Mouse (Mus musculus): ENCODE measurements around the gene Prr7. TPM values are rescaled to one million over a fixed set of nuclear protein-coding genes. Genes with fewer than 3 reads are reported as not detected.
A peak's percentile ranks its signal among the peaks of the same experiment; 100 is the strongest.

Prr7 gene
- polyA plus RNA-seq, 1 experiment from 2014 or later = 6.7 TPM

DNA sequence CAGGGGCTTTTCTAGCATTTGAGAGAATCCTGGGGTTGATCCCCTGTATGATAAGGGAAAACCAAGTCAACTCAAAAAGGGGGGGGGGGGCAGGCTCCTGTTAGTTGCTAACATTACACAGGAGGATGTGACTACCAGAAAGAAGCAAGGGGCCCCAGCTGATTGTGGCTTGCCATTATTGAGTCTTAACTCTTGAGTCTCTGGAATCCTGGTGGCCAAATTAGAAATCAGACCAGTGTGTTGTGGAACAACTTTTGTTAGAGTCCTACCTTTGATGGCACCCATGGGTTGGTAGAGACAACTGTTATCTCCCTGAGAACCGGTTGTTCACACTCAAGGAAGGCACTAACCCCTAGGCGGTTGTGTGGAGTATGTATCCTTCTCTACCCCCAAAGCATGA lies 1.1 kb upstream of the Prr7 start:
- Histone ChIP-seq H3K4me1 (ENCODE audit: control insufficient read depth, insufficient read depth, low read length) (peaks cover 20% of the 10 kb centered on the region), H3K36me3 (ENCODE audit: control insufficient read depth, insufficient read depth, low read length) (peaks cover 41% of the 10 kb centered on the region), H3K4me2 (ENCODE audit: low read length) (peak overlapping the region; percentile 84; the same call in 1 of the 2 replicates), H3K4me3 (ENCODE audit: low read depth, low read length) (no peak overlapping the region), H3K9me3 (replicated peaks; ENCODE audit: control insufficient read depth, low read length) (no peaks in the 10 kb centered on the region), H3K9ac (ENCODE audit: low read length) (no peak overlapping the region), H3K27me3 (replicated peaks; ENCODE audit: control insufficient read depth, insufficient read depth, low read length) (no peaks in the 10 kb centered on the region), H3K27ac (ENCODE audit: low read depth, low read length) (no peak overlapping the region)
- ATAC-seq (no peak), DNase-seq (ENCODE audit: low spot score) (no peak)
- WGBS = 47% methylated on average over 2 of the region's 2 CpGs

DNA sequence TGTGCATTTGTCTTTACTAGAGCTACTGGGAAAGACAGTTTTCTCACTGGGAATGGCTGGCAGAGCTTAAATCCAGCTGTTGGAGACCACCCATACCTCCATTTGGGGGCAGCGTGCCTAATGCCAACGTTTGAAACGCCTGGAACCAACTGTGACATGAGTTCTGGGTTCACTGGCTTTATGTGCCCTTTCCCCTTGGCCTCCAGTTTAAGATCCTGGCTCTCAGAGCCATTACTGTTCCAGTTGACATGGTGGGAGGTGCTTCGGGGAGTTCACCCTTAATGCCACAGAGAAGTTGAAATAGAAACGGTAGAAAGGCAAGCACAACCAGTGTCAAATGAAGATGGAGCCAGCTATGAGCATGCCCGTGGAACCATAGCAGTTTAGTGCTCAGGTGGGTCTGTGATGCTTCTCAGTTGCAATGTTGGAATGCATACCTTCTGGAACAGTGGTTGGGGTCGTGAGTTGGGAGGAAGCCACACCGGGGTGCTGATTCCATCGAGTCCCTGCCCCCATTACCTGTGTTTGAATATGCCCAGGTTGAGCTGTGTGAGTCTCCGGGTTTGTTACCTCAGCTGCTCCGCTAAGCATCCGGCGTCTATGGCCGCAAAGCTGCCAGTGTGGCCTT lies 554 bp upstream of the Prr7 start:
- Histone ChIP-seq H3K9me3 (replicated peaks; ENCODE audit: control insufficient read depth, low read length) (no peaks in the 10 kb centered on the region), H3K4me1 (ENCODE audit: control insufficient read depth, insufficient read depth, low read length) (peaks cover 20% of the 10 kb centered on the region), H3K9ac (ENCODE audit: low read length) (peak overlapping the region; percentile 93), H3K27me3 (replicated peaks; ENCODE audit: control insufficient read depth, insufficient read depth, low read length) (no peaks in the 10 kb centered on the region), H3K27ac (ENCODE audit: low read depth, low read length) (peak overlapping the region; percentile 98), H3K4me2 (ENCODE audit: low read length) (peak overlapping the region; percentile 84), H3K4me3 (ENCODE audit: low read depth, low read length) (peak overlapping the region; percentile 68), H3K36me3 (ENCODE audit: control insufficient read depth, insufficient read depth, low read length) (peaks cover 35% of the 10 kb centered on the region)
- no peak; the same call in none of the 2 replicates for ATAC-seq
- no peak for DNase-seq (ENCODE audit: low spot score)
- 8% methylated on average over 14 of the region's 14 CpGs for WGBS

GRCm38 (mm10) chr13:55465184-55465583 lies 1.1 kb downstream of the Prr7 start:
- H3K4me1 ChIP-seq (ENCODE audit: control insufficient read depth, insufficient read depth, low read length) = peaks cover 33% of the 10 kb centered on the region
- peak overlapping the region; percentile 93 for H3K9ac ChIP-seq (ENCODE audit: low read length)
- no peak for DNase-seq (ENCODE audit: low spot score)
- no peaks in the 10 kb centered on the region for H3K27me3 ChIP-seq (replicated peaks; ENCODE audit: control insufficient read depth, insufficient read depth, low read length)
- WGBS = 10% methylated on average over 3 of the region's 3 CpGs
- H3K36me3 ChIP-seq (ENCODE audit: control insufficient read depth, insufficient read depth, low read length) = peaks cover 18% of the 10 kb centered on the region
- peak overlapping the region; percentile 98 for H3K27ac ChIP-seq (ENCODE audit: low read depth, low read length)
- no peaks in the 10 kb centered on the region for H3K9me3 ChIP-seq (replicated peaks; ENCODE audit: control insufficient read depth, low read length)
- peak; percentile 14; the same call in 1 of the 2 replicates for ATAC-seq
- peak overlapping the region; percentile 84 for H3K4me2 ChIP-seq (ENCODE audit: low read length)
- peak overlapping the region; percentile 68 for H3K4me3 ChIP-seq (ENCODE audit: low read depth, low read length)

- peak overlapping the region; percentile 84 for H3K4me2 ChIP-seq (ENCODE audit: low read length)
- peaks cover 12% of the 10 kb centered on the region for H3K36me3 ChIP-seq (ENCODE audit: control insufficient read depth, insufficient read depth, low read length)
- ATAC-seq (no peak), DNase-seq (ENCODE audit: low spot score) (no peak)
- peaks cover 41% of the 10 kb centered on the region for H3K4me1 ChIP-seq (ENCODE audit: control insufficient read depth, insufficient read depth, low read length)
- H3K27me3 ChIP-seq (replicated peaks; ENCODE audit: control insufficient read depth, insufficient read depth, low read length) = no peaks in the 10 kb centered on the region
- 70% methylated on average over 5 of the region's 5 CpGs for WGBS
- peak overlapping the region; percentile 93 for H3K9ac ChIP-seq (ENCODE audit: low read length)
- H3K27ac ChIP-seq (ENCODE audit: low read depth, low read length) = peak overlapping the region; percentile 98
- H3K4me3 ChIP-seq (ENCODE audit: low read depth, low read length) = peak overlapping the region; percentile 68
- H3K9me3 ChIP-seq (replicated peaks; ENCODE audit: control insufficient read depth, low read length) = no peaks in the 10 kb centered on the region
These were observed 1.9 kb downstream of the Prr7 start for GRCm38 (mm10) chr13:55465830-55466440.

DNA sequence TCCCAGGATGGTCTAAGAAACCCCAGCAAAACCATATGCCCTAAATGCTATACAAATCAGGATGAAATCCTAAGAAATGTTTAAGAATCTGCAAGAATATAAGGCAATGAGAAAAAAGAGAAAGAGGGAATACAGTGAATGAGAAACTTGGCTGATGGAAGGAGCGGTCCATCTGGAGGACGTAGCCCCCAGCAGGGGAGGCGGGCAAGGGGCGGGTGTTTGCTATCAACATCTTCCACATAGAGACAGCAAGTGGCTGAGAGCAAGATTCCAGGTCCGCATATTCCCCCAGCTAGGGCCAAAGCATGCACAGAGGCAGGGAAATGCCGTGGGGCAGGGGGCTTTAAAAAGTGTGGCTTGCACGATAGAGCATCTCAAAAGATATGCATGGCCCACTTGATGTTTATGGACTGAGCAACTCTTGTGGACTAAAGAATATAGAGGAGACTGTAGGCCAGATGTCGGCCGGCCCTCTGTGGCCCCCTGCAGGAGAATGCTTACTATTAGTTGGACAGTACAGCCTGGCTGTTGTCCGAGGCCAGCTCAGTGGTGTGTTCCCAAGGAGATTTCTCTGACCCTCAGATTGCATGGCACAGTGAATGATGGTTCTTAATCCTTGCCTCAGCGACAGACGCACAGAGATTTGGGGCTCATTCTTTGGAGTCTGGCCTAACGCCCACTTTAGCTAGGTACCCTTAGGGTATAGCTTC lies 4.9 kb downstream of the Prr7 start:
- Histone ChIP-seq H3K27ac (ENCODE audit: low read depth, low read length) (0 out of 2 replicates have a peak overlapping the region, but pooled peaks have one; percentile 92), H3K9me3 (replicated peaks; ENCODE audit: control insufficient read depth, low read length) (no peaks in the 10 kb centered on the region), H3K4me1 (ENCODE audit: control insufficient read depth, insufficient read depth, low read length) (peaks cover 49% of the 10 kb centered on the region), H3K4me3 (ENCODE audit: low read depth, low read length) (no peak overlapping the region), H3K36me3 (ENCODE audit: control insufficient read depth, insufficient read depth, low read length) (peaks cover 12% of the 10 kb centered on the region), H3K27me3 (replicated peaks; ENCODE audit: control insufficient read depth, insufficient read depth, low read length) (no peaks in the 10 kb centered on the region), H3K9ac (ENCODE audit: low read length) (no peak overlapping the region), H3K4me2 (ENCODE audit: low read length) (no peak overlapping the region)
- no peak for ATAC-seq
- peak; percentile 46 for DNase-seq (ENCODE audit: low spot score)
- WGBS = 26% methylated on average over 13 of the region's 13 CpGs

DNA sequence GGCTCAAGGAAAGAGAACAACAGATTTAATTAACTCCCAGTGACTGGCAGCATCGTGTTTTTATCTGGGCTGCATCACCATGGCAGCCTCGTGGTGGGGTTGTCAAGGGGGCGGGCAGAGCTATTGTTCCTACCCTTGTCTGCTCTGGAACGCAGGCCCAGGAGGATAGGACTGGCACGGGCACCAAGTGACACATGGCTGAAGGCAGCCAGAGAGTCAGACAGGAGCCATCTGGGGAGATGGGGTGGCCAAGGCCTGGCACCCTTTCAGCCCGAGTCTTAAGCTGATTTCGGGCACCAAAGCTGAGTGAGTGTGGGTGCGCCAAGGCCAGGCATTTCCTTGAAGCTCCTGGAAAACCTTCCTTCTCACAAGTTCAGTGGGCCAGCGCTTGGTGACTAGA lies 6.3 kb downstream of the Prr7 start:
- Histone ChIP-seq H3K9ac (ENCODE audit: low read length) (peak overlapping the region; percentile 87), H3K27me3 (replicated peaks; ENCODE audit: control insufficient read depth, insufficient read depth, low read length) (no peaks in the 10 kb centered on the region), H3K4me2 (ENCODE audit: low read length) (peak overlapping the region; percentile 100), H3K27ac (ENCODE audit: low read depth, low read length) (peak overlapping the region; percentile 92), H3K4me3 (ENCODE audit: low read depth, low read length) (no peak overlapping the region), H3K9me3 (replicated peaks; ENCODE audit: control insufficient read depth, low read length) (no peaks in the 10 kb centered on the region), H3K36me3 (ENCODE audit: control insufficient read depth, insufficient read depth, low read length) (peaks cover 25% of the 10 kb centered on the region), H3K4me1 (ENCODE audit: control insufficient read depth, insufficient read depth, low read length) (peaks cover 59% of the 10 kb centered on the region)
- ATAC-seq (0 out of 2 replicates have a peak, but pooled peaks have one; percentile 5), DNase-seq (ENCODE audit: low spot score) (peak; percentile 76)
- 19% methylated on average over 9 of the region's 9 CpGs for WGBS

- Histone ChIP-seq H3K9ac (ENCODE audit: low read length) (peak overlapping the region; percentile 87), H3K27ac (ENCODE audit: low read depth, low read length) (peak overlapping the region; percentile 92), H3K4me2 (ENCODE audit: low read length) (peak overlapping the region; percentile 100), H3K4me3 (ENCODE audit: low read depth, low read length) (peak overlapping the region; percentile 48), H3K36me3 (ENCODE audit: control insufficient read depth, insufficient read depth, low read length) (peaks cover 34% of the 10 kb centered on the region), H3K4me1 (ENCODE audit: control insufficient read depth, insufficient read depth, low read length) (peaks cover 51% of the 10 kb centered on the region), H3K27me3 (replicated peaks; ENCODE audit: control insufficient read depth, insufficient read depth, low read length) (no peaks in the 10 kb centered on the region), H3K9me3 (replicated peaks; ENCODE audit: control insufficient read depth, low read length) (no peaks in the 10 kb centered on the region)
- WGBS = under 1% methylated on average over 54 of the region's 54 CpGs
- DNase-seq (ENCODE audit: low spot score) (peak; percentile 90), ATAC-seq (peak; percentile 67)
These were observed 7.2 kb downstream of the Prr7 start for GRCm38 (mm10) chr13:55471156-55471818.

- peak overlapping the region; percentile 48 for H3K4me3 ChIP-seq (ENCODE audit: low read depth, low read length)
These were observed 7.7 kb downstream of the Prr7 start for GRCm38 (mm10) chr13:55471819-55472131.

More at GRCm38 (mm10) chr13:55471819-55472131, 7.7 kb downstream of the Prr7 start:
- Histone ChIP-seq H3K27ac (ENCODE audit: low read depth, low read length) (peak overlapping the region; percentile 92), H3K9ac (ENCODE audit: low read length) (peak overlapping the region; percentile 87), H3K36me3 (ENCODE audit: control insufficient read depth, insufficient read depth, low read length) (peaks cover 39% of the 10 kb centered on the region), H3K4me2 (ENCODE audit: low read length) (peak overlapping the region; percentile 100), H3K27me3 (replicated peaks; ENCODE audit: control insufficient read depth, insufficient read depth, low read length) (no peaks in the 10 kb centered on the region), H3K9me3 (replicated peaks; ENCODE audit: control insufficient read depth, low read length) (no peaks in the 10 kb centered on the region), H3K4me1 (ENCODE audit: control insufficient read depth, insufficient read depth, low read length) (peaks cover 51% of the 10 kb centered on the region)
- ATAC-seq (no peak; the same call in 1 of the 2 replicates), DNase-seq (ENCODE audit: low spot score) (no peak)
- 0% methylated on average over 28 of the region's 31 CpGs for WGBS

Measured in forebrain, embryonic 14.5 days (tissue).